Mouse (Mus musculus): ENCODE measurements around the gene Cfap20. TPM values are rescaled to one million over a fixed set of nuclear protein-coding genes. Genes with fewer than 3 reads are reported as not detected.

Gene Cfap20
- 151 and 167 TPM in 2 replicates for polyA plus RNA-seq (2015; fragmentation: Nextera tagmentation; extraction: Ambion mirVana)

GRCm38 (mm10) chr8:95434686-95435439 is at the start of gene Cfap20:
TSS of gene Cfap20 (minus strand) at chr8:95434869.
- H3K4me2 ChIP-seq, result peak within 1 kb of the TSS; percentile 93
- H3K36me3 ChIP-seq, result no peaks in the 10 kb centered on the region
- H3K4me3 ChIP-seq, result peak within 1 kb of the TSS; percentile 95
- WGBS, result 1% methylated on average over 45 of the region's 51 CpGs
- no peaks in the 10 kb centered on the region for H3K9me3 ChIP-seq
- peaks cover 44% of the 10 kb centered on the region for H3K4me1 ChIP-seq
- H3K27ac ChIP-seq (replicated peaks), result peak within 1 kb of the TSS; percentile 96
- H3K27me3 ChIP-seq (replicated peaks), result no peaks in the 10 kb centered on the region
- H3K9ac ChIP-seq, result peak within 1 kb of the TSS; percentile 98
- ATAC-seq (ENCODE audit: extremely low read depth, insufficient number of reproducible peaks, low FRiP score, low TSS enrichment), result peak; percentile 96

DNA sequence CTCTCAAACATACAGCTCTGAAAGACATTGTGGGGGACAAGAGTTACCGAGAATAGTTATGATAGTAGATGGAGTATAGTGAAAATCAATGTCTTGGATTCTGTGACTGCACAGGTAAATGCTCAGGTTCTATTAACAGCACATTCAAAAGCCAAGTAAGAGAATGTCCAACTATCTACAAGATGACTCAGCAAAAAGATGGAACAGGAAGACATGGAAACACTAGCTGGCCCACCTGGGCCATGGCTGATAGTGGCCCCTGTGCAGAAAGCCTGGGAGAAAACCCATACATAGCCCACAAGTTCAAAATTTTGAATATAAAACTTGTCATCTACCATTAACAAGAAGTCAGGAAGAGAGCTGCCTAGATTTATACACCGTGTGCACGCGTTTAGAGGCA is 35.3 kb upstream of the Cfap20 start:
- Histone ChIP-seq H3K36me3 (peaks cover 89% of the 10 kb centered on the region), H3K27ac (replicated peaks) (no peak overlapping the region), H3K9ac (no peak overlapping the region), H3K4me3 (no peak overlapping the region), H3K27me3 (replicated peaks) (no peaks in the 10 kb centered on the region), H3K4me2 (no peak overlapping the region), H3K4me1 (no peaks in the 10 kb centered on the region), H3K9me3 (no peaks in the 10 kb centered on the region)
- ATAC-seq (ENCODE audit: extremely low read depth, insufficient number of reproducible peaks, low FRiP score, low TSS enrichment), result no peak
- 95% methylated on average over 4 of the region's 4 CpGs for WGBS

DNA sequence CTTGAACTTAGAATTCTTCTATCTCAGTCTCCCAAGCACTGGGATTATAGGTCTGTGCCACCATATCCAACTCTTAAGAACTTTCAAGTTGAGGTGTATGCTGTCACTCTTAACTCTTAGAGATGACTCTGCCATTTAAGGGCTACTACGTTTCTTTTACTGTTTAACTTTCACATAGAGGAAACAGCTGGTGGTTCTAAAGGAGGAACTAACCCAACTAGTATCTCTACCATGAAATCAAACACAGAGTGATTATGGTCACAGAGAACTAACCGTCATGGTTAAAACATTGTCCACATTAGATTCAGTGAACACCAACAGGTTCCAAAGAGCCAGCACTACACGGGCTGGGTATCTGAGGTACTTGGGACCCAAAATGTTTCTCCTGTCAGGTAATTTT is 34.3 kb upstream of the Cfap20 start:
- H3K4me1 ChIP-seq, result no peaks in the 10 kb centered on the region
- H3K9ac ChIP-seq, result no peak overlapping the region
- no peaks in the 10 kb centered on the region for H3K9me3 ChIP-seq
- H3K4me3 ChIP-seq, result no peak overlapping the region
- WGBS, result 93% methylated on average over 3 of the region's 3 CpGs
- no peak overlapping the region for H3K27ac ChIP-seq (replicated peaks)
- H3K27me3 ChIP-seq (replicated peaks), result no peaks in the 10 kb centered on the region
- no peak for ATAC-seq (ENCODE audit: extremely low read depth, insufficient number of reproducible peaks, low FRiP score, low TSS enrichment)
- no peak overlapping the region for H3K4me2 ChIP-seq
- H3K36me3 ChIP-seq, result peaks cover 90% of the 10 kb centered on the region

- Histone ChIP-seq H3K4me3 (no peak overlapping the region), H3K4me1 (no peaks in the 10 kb centered on the region), H3K4me2 (no peak overlapping the region), H3K9ac (no peak overlapping the region), H3K27me3 (replicated peaks) (no peaks in the 10 kb centered on the region), H3K36me3 (peaks cover 89% of the 10 kb centered on the region), H3K27ac (replicated peaks) (no peak overlapping the region), H3K9me3 (no peaks in the 10 kb centered on the region)
- 70% methylated on average over 2 of the region's 2 CpGs for WGBS
- no peak for ATAC-seq (ENCODE audit: extremely low read depth, insufficient number of reproducible peaks, low FRiP score, low TSS enrichment)
Observed at GRCm38 (mm10) chr8:95466543-95466942, 31.9 kb upstream of the Cfap20 start.

- H3K27ac ChIP-seq (replicated peaks), result no peak overlapping the region
- no peaks in the 10 kb centered on the region for H3K27me3 ChIP-seq (replicated peaks)
- H3K4me2 ChIP-seq, result no peak overlapping the region
- ATAC-seq (ENCODE audit: extremely low read depth, insufficient number of reproducible peaks, low FRiP score, low TSS enrichment), result no peak
- H3K4me1 ChIP-seq, result no peaks in the 10 kb centered on the region
- no peak overlapping the region for H3K4me3 ChIP-seq
- H3K36me3 ChIP-seq, result peaks cover 97% of the 10 kb centered on the region
- no peak overlapping the region for H3K9ac ChIP-seq
- no peaks in the 10 kb centered on the region for H3K9me3 ChIP-seq
- WGBS, result 64% methylated on average over 8 of the region's 8 CpGs
Observed at GRCm38 (mm10) chr8:95452518-95452917, 17.8 kb upstream of the Cfap20 start.

DNA sequence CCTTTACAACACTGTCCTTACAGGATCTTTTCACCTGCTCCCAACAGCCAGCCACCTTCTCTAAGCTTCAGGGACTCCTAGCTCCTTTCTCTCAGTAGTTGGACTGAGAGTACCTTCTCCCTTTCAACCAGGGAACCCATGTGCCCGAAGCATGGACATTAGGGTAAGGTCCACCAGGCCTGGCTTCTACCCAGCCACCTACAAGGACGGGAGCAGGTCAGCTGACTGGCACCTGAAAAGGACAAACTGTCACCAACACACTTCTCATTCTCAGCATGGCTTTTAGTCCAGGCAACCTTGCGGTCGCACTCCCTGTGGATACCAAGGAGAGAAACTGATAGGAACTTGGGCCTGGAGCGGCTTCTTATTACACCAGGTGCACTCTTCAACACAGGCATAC is 15.6 kb upstream of the Cfap20 start:
- H3K36me3 ChIP-seq, result peaks cover 84% of the 10 kb centered on the region
- H3K4me2 ChIP-seq, result no peak overlapping the region
- no peaks in the 10 kb centered on the region for H3K9me3 ChIP-seq
- no peak for ATAC-seq (ENCODE audit: extremely low read depth, insufficient number of reproducible peaks, low FRiP score, low TSS enrichment)
- no peak overlapping the region for H3K4me3 ChIP-seq
- no peak overlapping the region for H3K27ac ChIP-seq (replicated peaks)
- WGBS, result 95% methylated on average over 5 of the region's 5 CpGs
- no peaks in the 10 kb centered on the region for H3K27me3 ChIP-seq (replicated peaks)
- no peak overlapping the region for H3K9ac ChIP-seq
- H3K4me1 ChIP-seq, result no peaks in the 10 kb centered on the region

- no peak for ATAC-seq (ENCODE audit: extremely low read depth, insufficient number of reproducible peaks, low FRiP score, low TSS enrichment)
- WGBS, result 85% methylated on average over 7 of the region's 7 CpGs
- Histone ChIP-seq H3K27ac (replicated peaks) (no peak overlapping the region), H3K36me3 (peaks cover 59% of the 10 kb centered on the region), H3K27me3 (replicated peaks) (no peaks in the 10 kb centered on the region), H3K4me1 (no peaks in the 10 kb centered on the region), H3K4me3 (no peak overlapping the region), H3K9ac (no peak overlapping the region), H3K4me2 (no peak overlapping the region), H3K9me3 (no peaks in the 10 kb centered on the region)
Observed at GRCm38 (mm10) chr8:95447661-95448060, 13.0 kb upstream of the Cfap20 start.

GRCm38 (mm10) chr8:95445042-95445441 is 10.4 kb upstream of the Cfap20 start:
- H3K9me3 ChIP-seq, result no peaks in the 10 kb centered on the region
- H3K27ac ChIP-seq (replicated peaks), result no peak overlapping the region
- H3K4me1 ChIP-seq, result peaks cover 9% of the 10 kb centered on the region; the same call in 1 of the 2 replicates
- no peak for ATAC-seq (ENCODE audit: extremely low read depth, insufficient number of reproducible peaks, low FRiP score, low TSS enrichment)
- WGBS, result 80% methylated on average over 4 of the region's 4 CpGs
- no peak overlapping the region for H3K9ac ChIP-seq
- no peak overlapping the region for H3K4me3 ChIP-seq
- peaks cover 35% of the 10 kb centered on the region for H3K36me3 ChIP-seq
- no peaks in the 10 kb centered on the region for H3K27me3 ChIP-seq (replicated peaks)
- H3K4me2 ChIP-seq, result no peak overlapping the region

- Histone ChIP-seq H3K4me1 (peaks cover 14% of the 10 kb centered on the region; the same call in 1 of the 2 replicates), H3K9ac (no peak overlapping the region), H3K9me3 (no peaks in the 10 kb centered on the region), H3K4me3 (no peak overlapping the region), H3K27me3 (replicated peaks) (no peaks in the 10 kb centered on the region), H3K27ac (replicated peaks) (no peak overlapping the region), H3K4me2 (no peak overlapping the region), H3K36me3 (no peaks in the 10 kb centered on the region; the same call in 1 of the 2 replicates)
- WGBS, result 61% methylated on average over 5 of the region's 5 CpGs
- ATAC-seq (ENCODE audit: extremely low read depth, insufficient number of reproducible peaks, low FRiP score, low TSS enrichment), result no peak
Observed at GRCm38 (mm10) chr8:95441491-95442039, 6.9 kb upstream of the Cfap20 start.

GRCm38 (mm10) chr8:95440168-95440709 is 5.6 kb upstream of the Cfap20 start:
- WGBS, result 61% methylated on average over 5 of the region's 5 CpGs
- Histone ChIP-seq H3K4me3 (no peak overlapping the region), H3K36me3 (no peaks in the 10 kb centered on the region), H3K27me3 (replicated peaks) (no peaks in the 10 kb centered on the region), H3K4me2 (no peak overlapping the region), H3K9me3 (no peaks in the 10 kb centered on the region), H3K4me1 (peaks cover 14% of the 10 kb centered on the region; the same call in 1 of the 2 replicates), H3K27ac (replicated peaks) (no peak overlapping the region), H3K9ac (no peak overlapping the region)
- no peak for ATAC-seq (ENCODE audit: extremely low read depth, insufficient number of reproducible peaks, low FRiP score, low TSS enrichment)

DNA sequence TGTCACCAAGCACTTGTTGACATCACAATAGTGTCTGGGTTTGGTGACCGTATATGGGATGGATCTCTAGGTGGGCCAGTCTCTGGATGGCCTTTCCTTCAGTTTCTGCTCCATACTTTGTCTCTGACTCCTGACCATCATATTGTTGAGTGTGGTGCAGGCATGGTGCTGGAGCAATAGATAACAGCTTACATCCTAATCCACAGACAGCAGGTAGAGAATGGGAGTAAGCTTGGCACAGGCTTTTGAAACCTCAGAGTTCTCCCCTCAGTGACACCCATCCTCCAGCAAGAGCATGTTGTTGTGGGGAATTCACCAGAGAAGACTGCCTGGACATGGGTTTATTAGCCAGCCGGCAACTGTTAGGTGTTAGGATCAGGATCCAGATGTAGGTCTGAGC is 4.8 kb upstream of the Cfap20 start:
- Histone ChIP-seq H3K4me1 (peaks cover 14% of the 10 kb centered on the region; the same call in 1 of the 2 replicates), H3K27ac (replicated peaks) (no peak overlapping the region), H3K27me3 (replicated peaks) (no peaks in the 10 kb centered on the region), H3K9me3 (no peaks in the 10 kb centered on the region), H3K4me3 (no peak overlapping the region), H3K9ac (no peak overlapping the region), H3K36me3 (no peaks in the 10 kb centered on the region), H3K4me2 (no peak overlapping the region)
- 71% methylated on average over 2 of the region's 2 CpGs for whole genome bisulfite sequencing
- no peak for ATAC-seq (ENCODE audit: extremely low read depth, insufficient number of reproducible peaks, low FRiP score, low TSS enrichment)
